Mouse (Mus musculus) heart, postnatal 0 days (tissue): ENCODE data around the gene Cnpy1. TPM values are rescaled to one million over a fixed set of nuclear protein-coding genes. Genes with fewer than 3 reads are reported as not detected.
A peak's percentile ranks its signal among the peaks of the same experiment; 100 is the strongest.

ENCODE experiments used
- ATAC-seq: fragments of 200-750 bp; cut with Nextera tagmentation; 2 replicates; pipeline ENCODE4 v1.8.0; 2017; ENCODE audit warnings: low read depth, moderate number of reproducible peaks, moderate library complexity; ENCODE audit not compliant: insufficient read depth
- DNase-seq: peaks from one replicate; pipeline ENCODE4 v3.0.0-alpha.2; 2016; ENCODE audit warnings: low spot score
- H3K27ac ChIP-seq: fragments of 300-500 bp; sonication (generic); 2 replicates; pipeline ENCODE4 v1.5.1; 2014; ENCODE audit warnings: low read depth, mild to moderate bottlenecking
- H3K27me3 ChIP-seq: fragments of 300-500 bp; sonication (generic); 2 replicates; pipeline ENCODE4 v1.6.1; 2014; ENCODE audit warnings: low read length, mixed read lengths; ENCODE audit not compliant: control insufficient read depth, insufficient read depth
- H3K36me3 ChIP-seq: fragments of 300-500 bp; sonication (generic); replicated peaks from 2 replicates; pipeline ENCODE4 v1.6.1; 2014; ENCODE audit warnings: low read length, mixed read lengths; ENCODE audit not compliant: control insufficient read depth, insufficient read depth
- H3K4me1 ChIP-seq: fragments of 300-500 bp; sonication (generic); 2 replicates; pipeline ENCODE4 v1.6.1; 2014; ENCODE audit warnings: antibody characterized with exemption; ENCODE audit not compliant: control insufficient read depth, insufficient read depth
- H3K4me2 ChIP-seq: fragments of 300-500 bp; sonication (generic); 2 replicates; pipeline ENCODE4 v1.6.1; 2014; ENCODE audit warnings: low read depth, mild to moderate bottlenecking, low read length, moderate library complexity
- H3K4me3 ChIP-seq: fragments of 300-500 bp; sonication (generic); 2 replicates; pipeline ENCODE4 v1.5.1; 2014; ENCODE audit warnings: low read depth, low read length
- H3K9ac ChIP-seq: fragments of 300-500 bp; sonication (generic); replicated peaks from 2 replicates; pipeline ENCODE4 v1.6.1; 2014; ENCODE audit warnings: low read depth, low read length, mixed read lengths
- H3K9me3 ChIP-seq: fragments of 300-500 bp; sonication (generic); replicated peaks from 2 replicates; pipeline ENCODE4 v1.6.1; 2016; ENCODE audit warnings: low read length; ENCODE audit not compliant: control insufficient read depth
- CTCF ChIP-seq: IDR thresholded peaks from 2 replicates; pipeline ENCODE4 v1.5.1; 2016; ENCODE audit warnings: antibody characterized with exemption, control low read depth, low read depth
- EP300 ChIP-seq: IDR thresholded peaks from 2 replicates; pipeline ENCODE4 v1.6.1; 2016; ENCODE audit warnings: antibody characterized with exemption, low read depth
- WGBS: fragments of 180-500 bp; shearing (Covaris S2); extraction: QIAGEN DNeasy Blood & Tissue Kit; methylation state at CpG from one replicate; pipeline ENCODE4 v1.1.7; 2014; 5-methylcytosine and 5-hydroxymethylcytosine counted together
- polyA plus RNA-seq: library from polyadenylated mRNA; unstranded; fragments of >200 nt; fragmentation: Nextera tagmentation; extraction: Ambion mirVana; gene quantifications from 2 replicates; pipeline ENCODE4 v1.2.1, GENCODE M21; 2015
- total RNA-seq: library from RNA; depleted of rRNA; stranded (reverse); fragments of >200 nt; gene quantifications from 2 replicates; pipeline ENCODE4 v1.2.3, GENCODE M21; 2014; ENCODE audit warnings: low replicate concordance

Gene Cnpy1
- total and polyA plus RNA-seq, 2 experiments from 2014 or later = not detected

DNA sequence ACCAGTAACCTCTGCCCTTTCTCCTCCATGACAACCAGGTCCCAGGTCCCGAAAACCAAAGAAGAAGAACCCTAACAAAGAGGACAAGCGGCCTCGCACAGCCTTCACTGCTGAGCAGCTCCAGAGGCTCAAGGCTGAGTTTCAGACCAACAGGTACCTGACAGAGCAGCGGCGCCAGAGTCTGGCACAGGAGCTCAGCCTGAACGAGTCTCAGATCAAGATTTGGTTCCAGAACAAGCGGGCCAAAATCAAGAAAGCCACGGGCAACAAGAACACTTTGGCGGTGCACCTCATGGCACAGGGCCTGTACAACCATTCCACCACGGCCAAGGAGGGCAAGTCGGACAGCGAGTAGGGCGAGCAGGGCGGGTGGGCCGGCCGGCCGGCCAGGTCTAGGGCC lies 75.5 kb downstream of the Cnpy1 start:
- H3K4me1 ChIP-seq = peaks cover 6% of the 10 kb centered on the region
- H3K9me3 ChIP-seq = no peaks in the 10 kb centered on the region
- ATAC-seq = no peak
- no peaks in the 10 kb centered on the region for H3K36me3 ChIP-seq
- no peak overlapping the region for H3K4me2 ChIP-seq
- no peak overlapping the region for H3K27ac ChIP-seq
- no peak for TF ChIP-seq EP300
- no peak for TF ChIP-seq CTCF
- WGBS = 8% methylated on average over 17 of the region's 17 CpGs
- H3K9ac ChIP-seq = no peak overlapping the region
- DNase-seq = no peak
- H3K27me3 ChIP-seq = peaks cover 97% of the 10 kb centered on the region
- H3K4me3 ChIP-seq = no peak overlapping the region

DNA sequence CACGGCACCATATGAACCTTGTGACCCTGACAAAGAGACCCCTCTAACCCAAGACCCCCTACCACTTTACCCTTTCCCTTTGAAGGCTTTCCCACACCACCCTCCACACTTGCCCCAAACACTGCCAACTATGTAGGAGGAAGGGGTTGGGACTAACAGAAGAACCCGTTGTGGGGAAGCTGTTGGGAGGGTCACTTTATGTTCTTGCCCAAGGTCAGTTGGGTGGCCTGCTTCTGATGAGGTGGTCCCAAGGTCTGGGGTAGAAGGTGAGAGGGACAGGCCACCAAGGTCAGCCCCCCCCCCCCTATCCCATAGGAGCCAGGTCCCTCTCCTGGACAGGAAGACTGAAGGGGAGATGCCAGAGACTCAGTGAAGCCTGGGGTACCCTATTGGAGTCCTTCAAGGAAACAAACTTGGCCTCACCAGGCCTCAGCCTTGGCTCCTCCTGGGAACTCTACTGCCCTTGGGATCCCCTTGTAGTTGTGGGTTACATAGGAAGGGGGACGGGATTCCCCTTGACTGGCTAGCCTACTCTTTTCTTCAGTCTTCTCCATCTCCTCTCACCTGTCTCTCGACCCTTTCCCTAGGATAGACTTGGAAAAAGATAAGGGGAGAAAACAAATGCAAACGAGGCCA lies 76.3 kb downstream of the Cnpy1 start:
- no peak overlapping the region for H3K4me2 ChIP-seq
- no peak for ATAC-seq
- WGBS = 6% methylated on average over 5 of the region's 5 CpGs
- H3K4me1 ChIP-seq = peaks cover 6% of the 10 kb centered on the region
- TF ChIP-seq CTCF (no peak), EP300 (no peak)
- no peak overlapping the region for H3K9ac ChIP-seq
- 0 out of 2 replicates have a peak overlapping the region, but pooled peaks have one; percentile 39 for H3K4me3 ChIP-seq
- H3K27ac ChIP-seq = no peak overlapping the region
- H3K36me3 ChIP-seq = no peaks in the 10 kb centered on the region
- H3K27me3 ChIP-seq = peaks cover 97% of the 10 kb centered on the region
- H3K9me3 ChIP-seq = no peaks in the 10 kb centered on the region
- no peak for DNase-seq

DNA sequence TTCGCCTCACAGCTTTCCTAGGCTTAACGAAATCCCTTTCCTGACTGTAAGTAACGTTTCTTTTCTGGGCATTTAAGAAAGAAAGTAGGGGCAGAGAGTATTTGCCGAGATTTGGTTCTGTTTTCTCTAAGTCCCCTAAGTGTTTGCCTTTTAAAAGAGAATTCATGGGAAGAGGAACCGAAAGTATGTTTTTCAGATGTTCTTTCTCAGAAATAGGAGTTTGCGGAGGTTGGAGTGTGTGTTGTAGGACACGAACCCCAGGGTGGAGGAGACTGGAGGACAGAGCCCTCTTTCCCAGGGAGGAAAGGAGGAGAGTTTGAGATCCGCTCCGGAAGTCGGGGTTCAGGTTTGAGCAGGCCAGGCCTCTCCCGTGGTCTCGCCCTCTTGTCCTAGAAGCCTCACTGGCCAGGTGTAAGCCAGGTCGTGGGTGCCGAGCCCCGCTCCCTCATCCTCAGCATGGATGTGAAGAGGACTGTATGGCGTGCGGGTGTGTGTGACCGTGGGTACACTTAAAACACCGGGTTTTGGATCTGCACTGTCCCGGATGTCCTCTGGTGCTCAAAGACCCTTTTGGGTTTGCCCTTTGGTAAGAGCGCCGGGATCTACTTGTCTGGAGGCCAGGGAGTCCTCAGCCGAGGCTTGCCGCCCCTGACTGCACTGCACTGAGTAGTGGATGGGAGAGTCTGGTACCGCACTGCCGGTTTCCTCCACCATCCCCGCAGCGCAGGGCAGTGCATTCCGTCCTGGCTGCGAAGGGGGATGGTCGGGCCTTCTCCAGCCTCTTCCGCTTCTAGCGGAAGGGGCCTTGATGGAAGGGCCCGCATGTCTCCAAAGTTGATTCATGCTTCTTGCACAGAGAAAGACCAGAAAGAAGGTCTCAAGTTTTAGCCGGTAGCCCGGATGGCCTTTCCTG lies 77.1 kb downstream of the Cnpy1 start:
- no peak for TF ChIP-seq CTCF
- TF ChIP-seq EP300 = no peak
- H3K4me1 ChIP-seq = peaks cover 6% of the 10 kb centered on the region
- H3K36me3 ChIP-seq = no peaks in the 10 kb centered on the region
- H3K9ac ChIP-seq = no peak overlapping the region
- H3K9me3 ChIP-seq = no peaks in the 10 kb centered on the region
- DNase-seq = no peak
- peaks cover 97% of the 10 kb centered on the region for H3K27me3 ChIP-seq
- 3% methylated on average over 36 of the region's 36 CpGs for WGBS
- ATAC-seq = no peak
- H3K4me3 ChIP-seq = peak overlapping the region; percentile 39
- no peak overlapping the region for H3K27ac ChIP-seq
- H3K4me2 ChIP-seq = peak overlapping the region; percentile 49

DNA sequence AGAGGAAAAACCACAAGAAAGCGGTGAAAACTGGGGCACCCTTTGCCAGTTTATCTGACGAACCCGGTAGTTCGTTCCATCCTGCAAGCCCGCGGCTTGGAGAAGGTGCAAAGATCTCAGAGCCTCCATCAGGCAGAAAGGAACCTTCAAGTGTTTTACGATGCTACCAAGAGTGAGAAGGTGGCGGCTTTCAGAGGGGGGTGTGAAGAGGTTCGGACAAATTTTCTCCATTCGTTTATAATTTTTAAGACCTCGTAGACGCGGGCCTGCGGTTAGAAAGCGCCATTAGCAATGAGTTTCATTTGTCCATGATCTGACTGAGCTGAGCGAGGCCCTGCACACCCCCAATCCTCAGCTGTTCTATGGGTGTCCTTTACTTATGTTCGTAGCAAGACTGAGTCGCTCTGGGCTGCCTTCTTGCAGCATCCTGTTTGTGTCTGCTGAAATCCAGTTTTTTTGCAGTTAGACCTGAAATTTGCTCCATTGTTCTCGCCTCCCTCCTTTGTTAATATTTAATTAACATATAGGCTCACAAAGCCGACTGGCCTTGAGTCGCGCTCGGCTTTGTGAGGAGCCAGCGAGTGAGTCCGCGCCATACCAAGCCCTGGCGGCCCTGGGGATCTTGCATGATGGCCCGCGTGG lies 77.9 kb downstream of the Cnpy1 start:
- peak overlapping the region; percentile 39 for H3K4me3 ChIP-seq
- no peak for DNase-seq

More for the DNA sequence above, 77.9 kb downstream of the Cnpy1 start:
- no peaks in the 10 kb centered on the region for H3K9me3 ChIP-seq
- no peak overlapping the region for H3K27ac ChIP-seq
- no peaks in the 10 kb centered on the region for H3K36me3 ChIP-seq
- ATAC-seq = no peak
- peaks cover 97% of the 10 kb centered on the region for H3K27me3 ChIP-seq
- peaks cover 6% of the 10 kb centered on the region for H3K4me1 ChIP-seq
- H3K4me2 ChIP-seq = peak overlapping the region; percentile 49
- TF ChIP-seq CTCF (no peak), EP300 (no peak)
- H3K9ac ChIP-seq = no peak overlapping the region
- 4% methylated on average over 29 of the region's 29 CpGs for WGBS
